Mouse (Mus musculus) kidney, embryonic 14.5 days (tissue): ENCODE measurements around the gene Cacna1g. TPM values are rescaled to one million over a fixed set of nuclear protein-coding genes. Genes with fewer than 3 reads are reported as not detected.

ENCODE experiments used
- ATAC-seq: fragments of 200-750 bp; cut with Nextera tagmentation; 2 replicates; pipeline ENCODE4 v1.8.0; 2017; ENCODE audit warnings: moderate number of reproducible peaks, mild to moderate bottlenecking, moderate TSS enrichment, moderate library complexity; ENCODE audit not compliant: low FRiP score, low TSS enrichment
- H3K27ac ChIP-seq: fragments of 300-500 bp; sonication (generic); 2 replicates; pipeline ENCODE4 v1.5.1; 2014; ENCODE audit warnings: low read depth, mild to moderate bottlenecking, low read length, moderate library complexity, mixed read lengths
- H3K27me3 ChIP-seq: fragments of 300-500 bp; sonication (generic); 2 replicates; pipeline ENCODE4 v1.6.1; 2014; ENCODE audit warnings: mild to moderate bottlenecking, low read length; ENCODE audit not compliant: control insufficient read depth, insufficient read depth
- H3K36me3 ChIP-seq: fragments of 300-500 bp; sonication (generic); 2 replicates; pipeline ENCODE4 v1.6.1; 2014; ENCODE audit warnings: low read length, mixed read lengths; ENCODE audit not compliant: control insufficient read depth, insufficient read depth
- H3K4me1 ChIP-seq: fragments of 300-500 bp; sonication (generic); 2 replicates; pipeline ENCODE4 v1.6.1; 2014; ENCODE audit warnings: low read length, mixed read lengths; ENCODE audit not compliant: control insufficient read depth, insufficient read depth
- H3K4me2 ChIP-seq: fragments of 300-500 bp; sonication (generic); replicated peaks from 2 replicates; pipeline ENCODE4 v1.6.1; 2014; ENCODE audit warnings: low read depth, mild to moderate bottlenecking, low read length
- H3K4me3 ChIP-seq: fragments of 300-500 bp; sonication (generic); 2 replicates; pipeline ENCODE4 v1.5.1; 2014; ENCODE audit warnings: mild to moderate bottlenecking, low read length
- H3K9ac ChIP-seq: fragments of 300-500 bp; sonication (generic); 2 replicates; pipeline ENCODE4 v1.6.1; 2014; ENCODE audit warnings: low read depth, mild to moderate bottlenecking, low read length, moderate library complexity
- H3K9me3 ChIP-seq: fragments of 300-500 bp; sonication (generic); 2 replicates; pipeline ENCODE4 v1.6.1; 2016; ENCODE audit warnings: low read length; ENCODE audit not compliant: control insufficient read depth
- WGBS: fragments of 180-500 bp; shearing (Covaris S2); extraction: QIAGEN DNeasy Blood & Tissue Kit; methylation state at CpG from one replicate; pipeline ENCODE4 v1.1.7; 2014; 5-methylcytosine and 5-hydroxymethylcytosine counted together
- polyA plus RNA-seq: library from polyadenylated mRNA; unstranded; fragments of >200 nt; fragmentation: Nextera tagmentation; extraction: Ambion mirVana; gene quantifications from 2 replicates; pipeline ENCODE4 v1.2.1, GENCODE M21; 2014

The Cacna1g gene
- polyA plus RNA-seq, 1 experiment from 2014 or later = 14.1 TPM

DNA sequence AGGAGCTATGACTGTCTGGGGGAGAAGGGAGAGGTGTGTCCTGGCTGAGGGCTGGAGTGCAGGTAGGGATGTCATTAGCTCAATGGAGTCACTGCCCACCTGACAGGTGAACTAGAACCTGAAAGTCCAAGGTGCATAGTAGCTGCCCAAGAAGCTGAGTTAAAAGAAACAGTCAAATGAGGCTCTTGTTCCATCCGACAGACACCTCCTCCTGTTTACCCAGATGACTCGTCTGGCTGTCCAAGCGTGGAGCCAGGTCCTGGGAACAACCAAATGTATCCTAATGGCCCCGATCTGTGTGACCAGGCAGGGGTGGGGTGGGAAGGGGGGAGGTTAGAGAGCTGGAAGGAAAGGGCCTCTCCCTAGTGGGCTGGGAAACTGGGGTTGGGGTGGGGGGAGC is 28.7 kb downstream of the Cacna1g start:
- H3K4me1 ChIP-seq = peaks cover 33% of the 10 kb centered on the region
- no peak overlapping the region for H3K4me2 ChIP-seq
- WGBS = 13% methylated on average over 4 of the region's 4 CpGs
- no peak overlapping the region for H3K27ac ChIP-seq
- H3K4me3 ChIP-seq = no peak overlapping the region
- no peaks in the 10 kb centered on the region; the same call in 1 of the 2 replicates for H3K36me3 ChIP-seq
- no peaks in the 10 kb centered on the region for H3K27me3 ChIP-seq
- H3K9me3 ChIP-seq = no peaks in the 10 kb centered on the region
- ATAC-seq = peak; percentile 62
- H3K9ac ChIP-seq = no peak overlapping the region

DNA sequence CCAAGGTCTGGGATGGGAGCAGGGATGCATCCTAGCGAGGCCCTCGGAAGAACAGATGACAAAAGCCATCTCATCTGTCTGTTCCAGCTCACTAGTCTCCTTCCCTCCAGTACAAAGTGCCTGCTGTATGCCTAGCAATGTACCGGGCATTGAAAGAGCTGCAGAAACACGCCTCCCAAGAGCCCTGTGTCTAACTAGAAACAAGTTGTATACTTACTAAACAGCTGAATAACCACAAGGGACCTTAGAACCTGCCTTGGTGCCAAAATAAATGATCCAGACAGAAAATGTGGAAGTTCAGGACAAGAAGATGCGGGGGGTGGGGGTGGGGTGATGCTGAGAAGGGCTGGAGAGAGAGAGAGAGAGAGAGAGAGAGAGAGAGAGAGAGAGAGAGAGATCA is 29.2 kb downstream of the Cacna1g start:
- Histone ChIP-seq H3K9me3 (no peaks in the 10 kb centered on the region), H3K27ac (peak overlapping the region; percentile 4; the same call in 1 of the 2 replicates), H3K4me3 (no peak overlapping the region), H3K27me3 (no peaks in the 10 kb centered on the region), H3K4me2 (no peak overlapping the region), H3K36me3 (no peaks in the 10 kb centered on the region; the same call in 1 of the 2 replicates), H3K4me1 (peaks cover 33% of the 10 kb centered on the region), H3K9ac (no peak overlapping the region)
- 24% methylated on average over 5 of the region's 5 CpGs for WGBS
- ATAC-seq = 0 out of 2 replicates have a peak, but pooled peaks have one; percentile 3

GRCm38 (mm10) chr11:94441752-94442151 is 32.2 kb downstream of the Cacna1g start:
- Histone ChIP-seq H3K9me3 (no peaks in the 10 kb centered on the region), H3K27ac (no peak overlapping the region), H3K4me1 (peaks cover 33% of the 10 kb centered on the region), H3K4me3 (no peak overlapping the region), H3K9ac (no peak overlapping the region), H3K36me3 (peaks cover 4% of the 10 kb centered on the region; the same call in 1 of the 2 replicates), H3K4me2 (no peak overlapping the region), H3K27me3 (no peaks in the 10 kb centered on the region)
- no peak for ATAC-seq
- 61% methylated on average over 9 of the region's 9 CpGs for WGBS

GRCm38 (mm10) chr11:94441122-94441521 is 32.9 kb downstream of the Cacna1g start:
- Histone ChIP-seq H3K4me1 (peaks cover 33% of the 10 kb centered on the region), H3K27ac (no peak overlapping the region), H3K9me3 (no peaks in the 10 kb centered on the region), H3K4me2 (no peak overlapping the region), H3K27me3 (no peaks in the 10 kb centered on the region), H3K9ac (no peak overlapping the region), H3K36me3 (peaks cover 4% of the 10 kb centered on the region; the same call in 1 of the 2 replicates), H3K4me3 (no peak overlapping the region)
- ATAC-seq = no peak
- WGBS = 59% methylated on average over 7 of the region's 7 CpGs

DNA sequence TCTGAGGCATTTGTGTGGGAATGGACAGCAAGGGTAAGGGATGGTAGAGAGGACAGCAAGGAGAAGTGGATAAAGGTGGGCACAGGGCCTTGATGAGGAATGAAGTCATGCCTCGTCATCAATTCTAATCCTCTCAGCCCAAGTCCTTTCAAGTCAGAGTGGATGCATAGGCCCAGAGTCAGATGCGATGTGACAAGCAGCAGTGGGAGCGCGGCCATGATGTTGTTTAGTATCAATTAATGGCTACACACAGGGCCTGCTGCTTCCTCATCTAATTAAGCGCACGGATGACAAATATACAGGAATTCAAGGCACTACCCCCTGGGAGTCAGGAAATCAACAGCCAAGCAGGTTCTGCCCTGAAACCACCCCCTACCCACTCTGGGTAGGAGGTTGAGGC is 33.6 kb downstream of the Cacna1g start:
- Histone ChIP-seq H3K4me1 (peaks cover 30% of the 10 kb centered on the region), H3K9me3 (no peaks in the 10 kb centered on the region), H3K27ac (no peak overlapping the region), H3K36me3 (peaks cover 4% of the 10 kb centered on the region; the same call in 1 of the 2 replicates), H3K4me2 (no peak overlapping the region), H3K9ac (no peak overlapping the region), H3K27me3 (no peaks in the 10 kb centered on the region), H3K4me3 (no peak overlapping the region)
- 87% methylated on average over 6 of the region's 6 CpGs for WGBS
- no peak for ATAC-seq

DNA sequence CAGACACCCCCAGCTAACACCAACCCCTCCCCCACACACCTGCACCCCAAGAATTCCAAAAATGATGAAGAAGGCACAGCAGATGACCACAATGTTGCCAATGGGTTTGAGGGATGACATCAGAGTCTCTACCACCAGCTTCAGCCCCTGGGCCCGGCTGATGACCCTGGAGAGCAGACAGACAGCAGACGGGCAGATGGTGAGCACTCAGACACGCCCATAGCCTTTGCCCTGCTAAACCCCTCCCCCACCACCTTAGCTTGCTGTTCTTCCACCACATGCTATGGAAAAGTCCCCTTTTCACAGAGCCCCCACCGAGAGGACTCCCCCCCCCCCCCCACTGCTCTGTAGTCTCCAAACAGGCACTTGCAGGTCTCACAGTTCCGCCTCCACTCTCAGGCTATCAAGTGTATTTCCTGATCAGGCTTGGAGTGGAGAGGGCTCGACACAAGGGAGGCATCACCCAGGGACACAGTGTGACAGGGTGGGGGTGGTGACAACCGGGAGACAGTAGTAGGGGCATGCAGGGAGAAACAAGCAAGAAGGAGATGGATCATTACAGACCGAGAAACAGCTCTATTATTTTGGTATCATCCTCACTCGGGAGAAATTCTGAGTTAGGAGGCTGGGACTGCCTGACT is 44.9 kb downstream of the Cacna1g start:
- Histone ChIP-seq H3K4me1 (peaks cover 32% of the 10 kb centered on the region), H3K36me3 (peaks cover 3% of the 10 kb centered on the region; the same call in 1 of the 2 replicates), H3K9ac (no peak overlapping the region), H3K4me2 (no peak overlapping the region), H3K27ac (peak overlapping the region; percentile 79; the same call in 1 of the 2 replicates), H3K9me3 (no peaks in the 10 kb centered on the region), H3K27me3 (0 out of 2 replicates have a peak, but pooled peaks cover 5% of the 10 kb centered on the region), H3K4me3 (no peak overlapping the region)
- ATAC-seq = no peak
- 22% methylated on average over 9 of the region's 9 CpGs for WGBS

DNA sequence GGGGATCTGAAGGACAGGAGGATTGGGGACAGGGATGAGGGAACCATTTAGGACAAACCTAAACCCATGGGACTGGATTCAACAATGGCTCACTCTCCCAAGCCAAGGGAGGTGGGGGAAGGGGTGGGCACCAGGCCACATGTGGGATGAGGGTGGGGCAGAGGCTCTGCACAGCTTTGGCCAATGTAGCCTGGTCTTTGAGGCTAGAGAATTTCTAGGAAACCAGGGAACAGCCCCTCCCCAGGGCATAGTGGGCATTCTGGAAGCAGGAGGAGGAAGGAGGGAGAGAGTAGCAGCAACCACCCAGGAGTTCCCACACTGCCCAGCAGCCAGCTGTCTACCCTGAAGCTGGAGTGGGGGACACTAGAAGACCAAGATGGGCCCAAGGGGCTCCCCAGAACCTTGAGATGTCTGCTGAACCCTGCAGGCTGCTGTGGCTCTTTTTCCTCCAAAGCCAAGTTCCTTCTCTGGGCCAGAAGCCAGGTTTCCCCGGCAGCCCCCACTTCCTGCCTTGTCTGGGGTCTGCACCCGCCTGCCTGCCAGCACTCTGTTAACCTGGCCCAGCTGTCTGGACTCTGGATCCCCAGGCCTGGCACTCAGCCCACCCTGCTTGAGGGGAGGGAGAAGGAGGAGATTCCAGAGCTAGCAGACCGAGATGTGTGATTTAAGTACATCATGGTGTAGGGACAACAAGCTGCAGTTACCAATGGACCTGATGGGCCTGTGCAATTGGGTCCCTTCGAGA is 45.7 kb downstream of the Cacna1g start:
- H3K9me3 ChIP-seq = no peaks in the 10 kb centered on the region
- H3K4me3 ChIP-seq = no peak overlapping the region
- peak; percentile 86 for ATAC-seq
- no peaks in the 10 kb centered on the region for H3K27me3 ChIP-seq
- H3K27ac ChIP-seq = peak overlapping the region; percentile 79; the same call in 1 of the 2 replicates
- no peak overlapping the region; the same call in 1 of the 2 replicates for H3K4me2 ChIP-seq
- WGBS = 4% methylated on average over 4 of the region's 4 CpGs
- peaks cover 39% of the 10 kb centered on the region for H3K4me1 ChIP-seq
- H3K9ac ChIP-seq = 0 out of 2 replicates have a peak overlapping the region, but pooled peaks have one; percentile 12
- H3K36me3 ChIP-seq = no peaks in the 10 kb centered on the region; the same call in 1 of the 2 replicates

- H3K9ac ChIP-seq = 0 out of 2 replicates have a peak overlapping the region, but pooled peaks have one; percentile 8
- no peaks in the 10 kb centered on the region for H3K27me3 ChIP-seq
- WGBS = 54% methylated on average over 14 of the region's 14 CpGs
- peaks cover 46% of the 10 kb centered on the region for H3K4me1 ChIP-seq
- H3K4me2 ChIP-seq = no peak overlapping the region
- no peak overlapping the region for H3K4me3 ChIP-seq
- no peak for ATAC-seq
- H3K9me3 ChIP-seq = no peaks in the 10 kb centered on the region
- H3K27ac ChIP-seq = no peak overlapping the region
- peaks cover 5% of the 10 kb centered on the region; the same call in 1 of the 2 replicates for H3K36me3 ChIP-seq
These were observed 48.3 kb downstream of the Cacna1g start for GRCm38 (mm10) chr11:94425656-94426055.

DNA sequence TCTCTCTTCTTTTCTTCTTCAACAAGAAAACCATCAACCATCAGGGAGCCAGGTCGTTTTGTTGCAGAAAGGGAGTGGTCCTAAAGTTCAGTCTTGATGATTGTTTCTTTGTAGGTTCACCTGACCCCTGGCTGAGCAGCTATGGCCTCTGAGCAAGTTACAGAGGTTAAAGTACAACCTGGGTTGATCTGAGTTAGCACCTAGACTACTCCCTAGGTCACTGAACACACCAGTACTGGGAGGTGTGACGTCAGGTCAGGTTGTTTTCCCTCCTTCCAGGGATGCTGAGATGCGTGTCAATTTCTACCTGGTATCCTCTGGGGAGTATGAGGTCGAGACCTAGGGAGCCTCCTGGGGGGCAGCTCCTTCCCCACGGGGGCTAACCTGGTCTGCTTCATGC is 48.8 kb downstream of the Cacna1g start:
- WGBS = 39% methylated on average over 5 of the region's 5 CpGs
- H3K27me3 ChIP-seq = no peaks in the 10 kb centered on the region
- H3K4me3 ChIP-seq = no peak overlapping the region
- no peak overlapping the region for H3K27ac ChIP-seq
- peaks cover 5% of the 10 kb centered on the region; the same call in 1 of the 2 replicates for H3K36me3 ChIP-seq
- no peak overlapping the region for H3K4me2 ChIP-seq
- no peak overlapping the region for H3K9ac ChIP-seq
- peaks cover 51% of the 10 kb centered on the region for H3K4me1 ChIP-seq
- no peak for ATAC-seq
- H3K9me3 ChIP-seq = no peaks in the 10 kb centered on the region
